Mouse (Mus musculus): ENCODE measurements at regions not wholly inside any gene's neighbourhood (a gene's known extent, or its start where the extent isn't known, plus 50 kb on each side); places are given as distances from the start of the nearest gene placed in this dataset.

- no peak for TF ChIP-seq HCFC1 (IDR thresholded peaks at IDR 0.05; ENCODE audit: borderline replicate concordance, insufficient read depth, low read length)
- no peak for TF ChIP-seq ZC3H11A (IDR thresholded peaks at IDR 0.05; ENCODE audit: borderline replicate concordance, low read depth, low read length)
- TF ChIP-seq MAFK (IDR thresholded peaks at IDR 0.05; ENCODE audit: insufficient read depth, low read depth, low read length): no peak
- no peak for TF ChIP-seq ZNF384 (IDR thresholded peaks at IDR 0.05; ENCODE audit: low read depth, low read length)
- TF ChIP-seq CHD2 (IDR thresholded peaks at IDR 0.05; ENCODE audit: low read depth, low read length): no peak
Measured at GRCm38 (mm10) chr16:62608617-62609016, 178.0 kb downstream of the Nsun3 start.

Data from ES-E14 (cell line).